In genomic region chr19:36350181-36350580, GRCm38 (mm10) we compare ENCODE assay signal across 12 mouse cellular contexts. TPM values are rescaled to one million over a fixed set of nuclear protein-coding genes. Genes with fewer than 3 reads are reported as not detected.
DNase-seq lines count a peak whose midpoint lies in the region; ATAC-seq and TF ChIP-seq lines count a peak whose summit lies in the region.
"Had no signal": no experiment of that assay in that cellular context is flagged by ENCODE, and none has a peak within 500 bp of the region (broad histone marks: within the 10 kb centered on the region; RNA-seq: fewer than 3 reads in every experiment).

No protein-coding gene starts in this region.

- H3K27me3 ChIP-seq in hindbrain, embryonic 11.5 days (ENCODE audit: control insufficient read depth, insufficient read depth, low read length) = peaks cover 30% of the 10 kb centered on the region
- H3K27me3 ChIP-seq in hindbrain, embryonic 12.5 days = peaks cover 50% of the 10 kb centered on the region
- no peaks in the 10 kb centered on the region for H3K27me3 ChIP-seq in thymus, adult 2 months (ENCODE audit: control insufficient read depth, insufficient read depth, low read length)
- no peaks in the 10 kb centered on the region; the same call in 1 of the 2 replicates for H3K27me3 ChIP-seq in splenic B cell, adult 2 months (ENCODE audit: control insufficient read depth, insufficient read depth, low read length, poor library complexity, severe bottlenecking)

- H3K4me2 ChIP-seq in hindbrain, embryonic 11.5 days (replicated peaks; ENCODE audit: low read depth, low read length) = no peak overlapping the region
- H3K4me2 ChIP-seq in hindbrain, embryonic 12.5 days (replicated peaks) = no peak overlapping the region

- no peaks in the 10 kb centered on the region for H3K36me3 ChIP-seq in hindbrain, embryonic 11.5 days (ENCODE audit: control insufficient read depth, insufficient read depth, low read length)
- no peaks in the 10 kb centered on the region for H3K36me3 ChIP-seq in hindbrain, embryonic 12.5 days
- no peaks in the 10 kb centered on the region for H3K36me3 ChIP-seq in thymus, adult 2 months (ENCODE audit: control insufficient read depth, insufficient read depth, low read length)
- H3K36me3 ChIP-seq in splenic B cell, adult 2 months (ENCODE audit: control insufficient read depth, insufficient read depth, low read length, poor library complexity, severe bottlenecking) = no peaks in the 10 kb centered on the region
- H3K36me3 ChIP-seq: limb, embryonic 12.5 days had no signal

- no peaks in the 10 kb centered on the region for H3K9me3 ChIP-seq in hindbrain, embryonic 11.5 days (ENCODE audit: control insufficient read depth, low read length)
- H3K9me3 ChIP-seq in hindbrain, embryonic 12.5 days (replicated peaks) = no peaks in the 10 kb centered on the region
- H3K9me3 ChIP-seq: limb, embryonic 12.5 days had no signal

- TF ChIP-seq CTCF in thymus, adult 2 months (IDR thresholded peaks at IDR 0.05; ENCODE audit: borderline replicate concordance, control insufficient read depth, extremely low read depth, insufficient read depth, low read length, poor library complexity) = no peak
- no peak for TF ChIP-seq CTCF in bone marrow, adult 2 months (IDR thresholded peaks at IDR 0.05; ENCODE audit: control insufficient read depth, insufficient read depth, low read length)

- TF ChIP-seq POLR2A in thymus, adult 2 months (IDR thresholded peaks at IDR 0.05; ENCODE audit: control insufficient read depth, extremely low read depth, insufficient read depth, low read length, poor library complexity) = no peak
- TF ChIP-seq POLR2A in bone marrow, adult 2 months (IDR thresholded peaks at IDR 0.05; ENCODE audit: borderline replicate concordance, control insufficient read depth, low read depth, low read length) = no peak

- H3K4me1 ChIP-seq in hindbrain, embryonic 11.5 days (replicated peaks; ENCODE audit: control insufficient read depth, insufficient read depth, low read length) = no peaks in the 10 kb centered on the region
- no peaks in the 10 kb centered on the region for H3K4me1 ChIP-seq in hindbrain, embryonic 12.5 days
- peaks cover 13% of the 10 kb centered on the region for H3K4me1 ChIP-seq in thymus, adult 2 months (replicated peaks; ENCODE audit: control insufficient read depth, insufficient read depth, low read length)
- no peaks in the 10 kb centered on the region; the same call in 1 of the 2 replicates for H3K4me1 ChIP-seq in bone marrow, adult 2 months (ENCODE audit: control insufficient read depth, insufficient read depth, low read length)

- no peak overlapping the region for H3K4me3 ChIP-seq in hindbrain, embryonic 11.5 days (ENCODE audit: low read depth, low read length)
- no peak overlapping the region for H3K4me3 ChIP-seq in hindbrain, embryonic 12.5 days
- no peak overlapping the region for H3K4me3 ChIP-seq in thymus, adult 2 months (ENCODE audit: control insufficient read depth, insufficient read depth, low read length)
- H3K4me3 ChIP-seq in bone marrow, adult 2 months (replicated peaks; ENCODE audit: control insufficient read depth, low read depth, low read length) = peak overlapping the region; percentile 9

- WGBS in hindbrain, embryonic 11.5 days = 81% methylated on average over 11 of the region's 11 CpGs
- WGBS in hindbrain, embryonic 12.5 days = 82% methylated on average over 11 of the region's 11 CpGs
- 51% methylated on average over 11 of the region's 11 CpGs for WGBS in thymus, adult 2 months
- WGBS in bone marrow, adult 2 months = 36% methylated on average over 11 of the region's 11 CpGs

- DNase-seq in hindbrain, embryonic 11.5 days (ENCODE audit: low spot score) = peak; percentile 4
- DNase-seq in thymus, adult 2 months = peak; percentile 9
- no peak for DNase-seq in thymus, postnatal 36 days
- DNase-seq in splenic B cell, adult 2 months (ENCODE audit: low read depth, low spot score) = peak; percentile 22
- no peak for DNase-seq in urinary bladder, adult 18-20 months (ENCODE audit: low spot score in 2 of 2)
- DNase-seq in spleen, adult 18-20 months = no peak
- DNase-seq: kidney, postnatal 14 days; liver, postnatal 0 days had no signal

- ATAC-seq in hindbrain, embryonic 11.5 days (ENCODE audit: low FRiP score) = no peak
- no peak for ATAC-seq in hindbrain, embryonic 12.5 days (ENCODE audit: low FRiP score)
- ATAC-seq: liver, postnatal 0 days had no signal

- H3K27ac ChIP-seq in hindbrain, embryonic 11.5 days (ENCODE audit: low read depth, low read length) = no peak overlapping the region
- no peak overlapping the region for H3K27ac ChIP-seq in hindbrain, embryonic 12.5 days
- H3K27ac ChIP-seq in thymus, adult 2 months (ENCODE audit: control insufficient read depth, insufficient read depth, low read length) = no peak overlapping the region
- H3K27ac ChIP-seq in bone marrow, adult 2 months (ENCODE audit: control insufficient read depth, insufficient read depth, low read depth, low read length, poor library complexity) = no peak overlapping the region
- H3K27ac ChIP-seq: hindbrain, embryonic 14.5 days; limb, embryonic 12.5 days had no signal

- no peak overlapping the region for H3K9ac ChIP-seq in hindbrain, embryonic 11.5 days (ENCODE audit: low read depth, low read length)
- H3K9ac ChIP-seq in hindbrain, embryonic 12.5 days = no peak overlapping the region
- H3K9ac ChIP-seq: limb, embryonic 12.5 days had no signal

RNA-seq across cellular contexts. Expression of gene Pcgf5, which starts 2.1 kb away (rescaled TPM):
- 10.6 and 11.0 TPM in 2 replicates for polyA plus RNA-seq in hindbrain, embryonic 11.5 days (2014; fragmentation: Nextera tagmentation; extraction: Ambion mirVana)
- 9.8 and 10.1 TPM in 2 replicates for polyA plus RNA-seq in hindbrain, embryonic 12.5 days (2016; fragmentation: Nextera tagmentation; extraction: Ambion mirVana)
- polyA plus RNA-seq in thymus, adult 2 months (2012; rRNA removed) = 18.5 and 21.2 TPM in 2 replicates
- 14.7 and 17.8 TPM in 2 replicates for polyA plus RNA-seq in bone marrow, adult 2 months (2011; ENCODE audit: insufficient read depth, insufficient read length, low replicate concordance, missing spikeins)

Comparison
In these comparisons a context has a peak if more than half of its experiments do, and no peak if none do; other contexts are left out.
1. DNase-seq: peak in hindbrain, embryonic 11.5 days (single experiment), thymus, adult 2 months (single experiment) and splenic B cell, adult 2 months (single experiment); none in thymus, postnatal 36 days (0 of 2), urinary bladder, adult 18-20 months (0 of 2) and spleen, adult 18-20 months (0 of 2).